Mouse (Mus musculus) megakaryocyte-erythroid progenitor cell, adult 5 weeks (primary cell): ENCODE measurements around the gene Hlf. TPM values are rescaled to one million over a fixed set of nuclear protein-coding genes. Genes with fewer than 3 reads are reported as not detected.

Experiments
- polyA plus RNA-seq: library from polyadenylated mRNA; stranded (reverse); fragments of >175 nt; gene quantifications from 2 replicates; pipeline ENCODE4 v1.2.3, GENCODE M21; 2012

Gene Hlf
- 33.4 and 62.2 TPM in 2 replicates for polyA plus RNA-seq

GRCm38 (mm10) chr11:90390817-90391173 is at the start of gene Hlf:
TSS of gene Hlf (minus strand) at chr11:90390895.

Other genes with a start within 250 kb of the Hlf start
- gene Gm45716, start 203.2 kb downstream of the Hlf start, polyA plus RNA-seq = 4.1 and 5.1 TPM in 2 replicates
- 9.7 and 11.3 TPM in 2 replicates for gene Mmd, start 141.4 kb downstream of the Hlf start, polyA plus RNA-seq
- 0.23 and 0.34 TPM in 2 replicates for gene Stxbp4, start 247.2 kb upstream of the Hlf start, polyA plus RNA-seq
- 15.5 and 18.3 TPM in 2 replicates for gene Cox11, start 247.3 kb upstream of the Hlf start, polyA plus RNA-seq